Mouse (Mus musculus) neural tube, embryonic 14.5 days (tissue): ENCODE data around the gene Muc3. TPM values are rescaled to one million over a fixed set of nuclear protein-coding genes. Genes with fewer than 3 reads are reported as not detected.

Source experiments
- ATAC-seq: fragments of 200-750 bp; cut with Nextera tagmentation; 2 replicates; pipeline ENCODE4 v1.8.0; 2017; ENCODE audit warnings: low read depth, mild to moderate bottlenecking, moderate TSS enrichment, moderate library complexity
- H3K27ac ChIP-seq: fragments of 300-500 bp; sonication (generic); 2 replicates; pipeline ENCODE4 v1.5.1; 2014; ENCODE audit warnings: low read depth, mild to moderate bottlenecking, control low read depth, low read length, moderate library complexity, mixed read lengths
- H3K27me3 ChIP-seq: fragments of 300-500 bp; sonication (generic); 2 replicates; pipeline ENCODE4 v1.6.1; 2014; ENCODE audit warnings: low read length; ENCODE audit not compliant: control insufficient read depth, insufficient read depth
- H3K36me3 ChIP-seq: fragments of 300-500 bp; sonication (generic); 2 replicates; pipeline ENCODE4 v1.6.1; 2014; ENCODE audit warnings: low read length, mixed read lengths; ENCODE audit not compliant: control insufficient read depth, insufficient read depth
- H3K4me1 ChIP-seq: fragments of 300-500 bp; sonication (generic); 2 replicates; pipeline ENCODE4 v1.6.1; 2014; ENCODE audit warnings: low read length; ENCODE audit not compliant: control insufficient read depth, insufficient read depth
- H3K4me2 ChIP-seq: fragments of 300-500 bp; sonication (generic); 2 replicates; pipeline ENCODE4 v1.6.1; 2014; ENCODE audit warnings: mild to moderate bottlenecking, low read depth, low read length, control low read depth
- H3K4me3 ChIP-seq: fragments of 300-500 bp; sonication (generic); 2 replicates; pipeline ENCODE4 v1.5.1; 2014; ENCODE audit warnings: low read depth, low read length, control low read depth, mixed read lengths
- H3K9ac ChIP-seq: fragments of 300-500 bp; sonication (generic); replicated peaks from 2 replicates; pipeline ENCODE4 v1.6.1; 2014; ENCODE audit warnings: low read depth, mild to moderate bottlenecking, control low read depth, low read length, mixed read lengths
- H3K9me3 ChIP-seq: fragments of 300-500 bp; sonication (generic); 2 replicates; pipeline ENCODE4 v1.6.1; 2016; ENCODE audit warnings: low read length; ENCODE audit not compliant: control insufficient read depth
- WGBS: fragments of 180-500 bp; shearing (Covaris S2); extraction: QIAGEN DNeasy Blood & Tissue Kit; methylation state at CpG from one replicate; pipeline ENCODE4 v1.1.7; 2014; 5-methylcytosine and 5-hydroxymethylcytosine counted together
- polyA plus RNA-seq: library from polyadenylated mRNA; unstranded; fragments of >200 nt; fragmentation: Nextera tagmentation; extraction: Ambion mirVana; gene quantifications from 2 replicates; pipeline ENCODE4 v1.2.1, GENCODE M21; 2014

Muc3 gene
- polyA plus RNA-seq, 1 experiment from 2014 or later = not detected

GRCm38 (mm10) chr5:137106434-137106833, 42.7 kb downstream of the Muc3 start:
- Histone ChIP-seq H3K36me3 (no peaks in the 10 kb centered on the region), H3K27me3 (no peaks in the 10 kb centered on the region), H3K9me3 (no peaks in the 10 kb centered on the region), H3K4me3 (no peak overlapping the region), H3K9ac (no peak overlapping the region), H3K4me1 (no peaks in the 10 kb centered on the region), H3K27ac (no peak overlapping the region), H3K4me2 (no peak overlapping the region)
- no peak for ATAC-seq
- 81% methylated on average over 4 of the region's 4 CpGs for WGBS

GRCm38 (mm10) chr5:137103969-137104368, 45.2 kb downstream of the Muc3 start:
- Histone ChIP-seq H3K9ac (no peak overlapping the region), H3K4me3 (no peak overlapping the region), H3K4me2 (no peak overlapping the region), H3K27ac (no peak overlapping the region), H3K9me3 (no peaks in the 10 kb centered on the region), H3K27me3 (no peaks in the 10 kb centered on the region), H3K36me3 (no peaks in the 10 kb centered on the region), H3K4me1 (no peaks in the 10 kb centered on the region)
- no peak for ATAC-seq
- 90% methylated on average over 2 of the region's 2 CpGs for WGBS

GRCm38 (mm10) chr5:137102575-137103522, 46.3 kb downstream of the Muc3 start:
- no peak overlapping the region for H3K4me2 ChIP-seq
- no peaks in the 10 kb centered on the region for H3K27me3 ChIP-seq
- H3K9me3 ChIP-seq = no peaks in the 10 kb centered on the region
- no peaks in the 10 kb centered on the region for H3K4me1 ChIP-seq
- 77% methylated on average over 28 of the region's 28 CpGs for WGBS
- H3K27ac ChIP-seq = no peak overlapping the region
- H3K4me3 ChIP-seq = no peak overlapping the region
- H3K36me3 ChIP-seq = no peaks in the 10 kb centered on the region
- no peak for ATAC-seq
- H3K9ac ChIP-seq = no peak overlapping the region

GRCm38 (mm10) chr5:137102078-137102477, 47.0 kb downstream of the Muc3 start:
- Histone ChIP-seq H3K4me2 (no peak overlapping the region), H3K9me3 (no peaks in the 10 kb centered on the region), H3K4me1 (no peaks in the 10 kb centered on the region), H3K4me3 (no peak overlapping the region), H3K9ac (no peak overlapping the region), H3K36me3 (no peaks in the 10 kb centered on the region), H3K27ac (no peak overlapping the region), H3K27me3 (no peaks in the 10 kb centered on the region)
- 85% methylated on average over 10 of the region's 10 CpGs for WGBS
- ATAC-seq = no peak

- ATAC-seq = no peak
- 53% methylated on average over 4 of the region's 4 CpGs for WGBS
These were observed 48.5 kb downstream of the Muc3 start for GRCm38 (mm10) chr5:137100660-137101059.

GRCm38 (mm10) chr5:137098418-137098817, 50.7 kb downstream of the Muc3 start:
- Histone ChIP-seq H3K4me1 (no peaks in the 10 kb centered on the region), H3K4me3 (no peak overlapping the region), H3K27ac (no peak overlapping the region), H3K36me3 (no peaks in the 10 kb centered on the region), H3K4me2 (no peak overlapping the region), H3K27me3 (no peaks in the 10 kb centered on the region), H3K9ac (no peak overlapping the region), H3K9me3 (no peaks in the 10 kb centered on the region)
- WGBS = 83% methylated on average over 11 of the region's 11 CpGs
- no peak for ATAC-seq

More at GRCm38 (mm10) chr5:137100660-137101059, 48.5 kb downstream of the Muc3 start:
- no peak overlapping the region for H3K4me2 ChIP-seq
- H3K4me1 ChIP-seq = no peaks in the 10 kb centered on the region
- no peaks in the 10 kb centered on the region for H3K27me3 ChIP-seq
- H3K27ac ChIP-seq = no peak overlapping the region
- H3K36me3 ChIP-seq = no peaks in the 10 kb centered on the region
- H3K4me3 ChIP-seq = no peak overlapping the region
- no peak overlapping the region for H3K9ac ChIP-seq
- H3K9me3 ChIP-seq = no peaks in the 10 kb centered on the region

GRCm38 (mm10) chr5:137096037-137096436, 53.1 kb downstream of the Muc3 start:
- no peak for ATAC-seq
- H3K4me3 ChIP-seq = no peak overlapping the region
- H3K27ac ChIP-seq = no peak overlapping the region
- no peaks in the 10 kb centered on the region for H3K36me3 ChIP-seq
- no peak overlapping the region for H3K9ac ChIP-seq
- no peak overlapping the region for H3K4me2 ChIP-seq
- no peaks in the 10 kb centered on the region for H3K27me3 ChIP-seq
- H3K4me1 ChIP-seq = no peaks in the 10 kb centered on the region
- WGBS = 74% methylated on average over 1 of the region's 1 CpGs
- H3K9me3 ChIP-seq = no peaks in the 10 kb centered on the region

GRCm38 (mm10) chr5:137095135-137095534, 54.0 kb downstream of the Muc3 start:
- no peak overlapping the region for H3K4me2 ChIP-seq
- 91% methylated on average over 10 of the region's 10 CpGs for WGBS
- no peak overlapping the region for H3K9ac ChIP-seq
- no peaks in the 10 kb centered on the region for H3K4me1 ChIP-seq
- H3K4me3 ChIP-seq = no peak overlapping the region
- H3K36me3 ChIP-seq = no peaks in the 10 kb centered on the region
- no peaks in the 10 kb centered on the region for H3K9me3 ChIP-seq
- ATAC-seq = no peak
- H3K27me3 ChIP-seq = no peaks in the 10 kb centered on the region
- no peak overlapping the region for H3K27ac ChIP-seq

GRCm38 (mm10) chr5:137093720-137094119, 55.4 kb downstream of the Muc3 start:
- no peaks in the 10 kb centered on the region for H3K27me3 ChIP-seq
- no peak for ATAC-seq
- no peaks in the 10 kb centered on the region for H3K4me1 ChIP-seq
- no peaks in the 10 kb centered on the region for H3K9me3 ChIP-seq
- no peaks in the 10 kb centered on the region for H3K36me3 ChIP-seq
- no peak overlapping the region for H3K4me2 ChIP-seq
- 85% methylated on average over 9 of the region's 9 CpGs for WGBS
- no peak overlapping the region for H3K9ac ChIP-seq
- no peak overlapping the region for H3K27ac ChIP-seq
- no peak overlapping the region for H3K4me3 ChIP-seq
